Mouse (Mus musculus) kidney, postnatal 0 days (tissue): ENCODE results near the gene Flrt1. TPM values are rescaled to one million over a fixed set of nuclear protein-coding genes. Genes with fewer than 3 reads are reported as not detected.
A peak's percentile ranks its signal among the peaks of the same experiment; 100 is the strongest.

Experiments
- ATAC-seq: fragments of 200-750 bp; cut with Nextera tagmentation; replicated peaks from 2 replicates; pipeline ENCODE4 v1.8.0; 2017; ENCODE audit warnings: low read depth, moderate number of reproducible peaks, moderate TSS enrichment, moderate library complexity; ENCODE audit not compliant: low FRiP score
- DNase-seq: peaks from one replicate; pipeline ENCODE4 v3.0.0-alpha.2; 2016; ENCODE audit warnings: low spot score
- H3K27ac ChIP-seq: fragments of 300-500 bp; sonication (generic); 2 replicates; pipeline ENCODE4 v1.5.1; 2014; ENCODE audit warnings: mild to moderate bottlenecking
- H3K27me3 ChIP-seq: fragments of 300-500 bp; sonication (generic); 2 replicates; pipeline ENCODE4 v1.6.1; 2014; ENCODE audit warnings: low read length, mixed read lengths; ENCODE audit not compliant: insufficient read depth
- H3K36me3 ChIP-seq: fragments of 300-500 bp; sonication (generic); 2 replicates; pipeline ENCODE4 v1.6.1; 2014; ENCODE audit warnings: low read length, mixed read lengths; ENCODE audit not compliant: insufficient read depth
- H3K4me1 ChIP-seq: fragments of 300-500 bp; sonication (generic); replicated peaks from 2 replicates; pipeline ENCODE4 v1.6.1; 2014; ENCODE audit warnings: antibody characterized with exemption, low read length, mixed read lengths; ENCODE audit not compliant: insufficient read depth
- H3K4me2 ChIP-seq: fragments of 300-500 bp; sonication (generic); 2 replicates; pipeline ENCODE4 v1.6.1; 2014; ENCODE audit warnings: mild to moderate bottlenecking, low read length, moderate library complexity, mixed read lengths
- H3K4me3 ChIP-seq: fragments of 300-500 bp; sonication (generic); replicated peaks from 2 replicates; pipeline ENCODE4 v1.5.1; 2014; ENCODE audit warnings: low read depth, low read length
- H3K9ac ChIP-seq: fragments of 300-500 bp; sonication (generic); 2 replicates; pipeline ENCODE4 v1.6.1; 2014; ENCODE audit warnings: low read depth, low read length
- H3K9me3 ChIP-seq: fragments of 300-500 bp; sonication (generic); replicated peaks from 2 replicates; pipeline ENCODE4 v1.6.1; 2016; ENCODE audit warnings: low read length, inconsistent platforms, mixed read lengths
- CTCF ChIP-seq: IDR thresholded peaks from 2 replicates; pipeline ENCODE4 v1.5.1; 2016; ENCODE audit warnings: antibody characterized with exemption, low read depth, mild to moderate bottlenecking, moderate library complexity
- whole genome bisulfite sequencing: fragments of 180-500 bp; shearing (Covaris S2); extraction: QIAGEN DNeasy Blood & Tissue Kit; methylation state at CpG from one replicate; pipeline ENCODE4 v1.1.7; 2014; 5-methylcytosine and 5-hydroxymethylcytosine counted together
- polyA plus RNA-seq: library from polyadenylated mRNA; unstranded; fragments of >200 nt; fragmentation: Nextera tagmentation; extraction: Ambion mirVana; gene quantifications from 2 replicates; pipeline ENCODE4 v1.2.1, GENCODE M21; 2015

Flrt1 gene
- polyA plus RNA-seq, 1 experiment from 2014 or later: 4.8 TPM

- Histone ChIP-seq H3K27me3 (no peaks in the 10 kb centered on the region), H3K9ac (no peak overlapping the region), H3K4me3 (no peak overlapping the region), H3K9me3 (no peaks in the 10 kb centered on the region), H3K4me2 (no peak overlapping the region), H3K36me3 (no peaks in the 10 kb centered on the region), H3K4me1 (0 out of 2 replicates have a peak, but pooled peaks cover 14% of the 10 kb centered on the region), H3K27ac (no peak overlapping the region)
- 73% methylated on average over 5 of the region's 5 CpGs for WGBS
- no peak for DNase-seq
- ATAC-seq: no peak
- no peak for TF ChIP-seq CTCF
These were observed 16.5 kb downstream of the Flrt1 start for GRCm38 (mm10) chr19:7089050-7089449.

- Histone ChIP-seq H3K36me3 (no peaks in the 10 kb centered on the region), H3K27me3 (no peaks in the 10 kb centered on the region), H3K9me3 (no peaks in the 10 kb centered on the region), H3K4me1 (0 out of 2 replicates have a peak, but pooled peaks cover 14% of the 10 kb centered on the region), H3K4me3 (no peak overlapping the region), H3K9ac (no peak overlapping the region), H3K4me2 (no peak overlapping the region), H3K27ac (no peak overlapping the region)
- 30% methylated on average over 9 of the region's 9 CpGs for WGBS
- TF ChIP-seq CTCF: no peak
- DNase-seq: no peak
- no peak for ATAC-seq
These were observed 17.0 kb downstream of the Flrt1 start for GRCm38 (mm10) chr19:7088558-7088957.

DNA sequence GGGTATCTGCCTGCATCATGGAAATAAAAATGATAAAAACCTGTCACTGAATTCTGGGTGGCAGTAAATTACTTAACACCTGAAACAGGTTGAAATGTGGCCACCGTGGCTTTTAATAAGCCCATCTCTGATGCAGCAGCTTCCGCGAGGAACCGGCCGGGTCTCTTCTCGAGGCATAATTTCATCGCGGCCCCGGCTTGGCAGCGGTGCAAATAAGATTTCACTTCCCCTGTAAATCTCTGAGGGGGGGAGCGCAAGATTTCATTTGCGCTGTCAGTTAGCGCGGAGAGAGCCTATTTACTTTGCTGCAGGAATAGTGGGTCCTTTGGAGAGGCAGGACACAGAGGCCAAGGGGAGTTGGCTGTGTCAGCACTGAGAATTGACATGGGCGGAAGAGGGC is 20.8 kb downstream of the Flrt1 start:
- H3K9ac ChIP-seq: no peak overlapping the region
- H3K4me2 ChIP-seq: no peak overlapping the region
- no peaks in the 10 kb centered on the region for H3K27me3 ChIP-seq
- H3K9me3 ChIP-seq: no peaks in the 10 kb centered on the region
- no peak for DNase-seq
- 0 out of 2 replicates have a peak, but pooled peaks cover 4% of the 10 kb centered on the region for H3K4me1 ChIP-seq
- no peak for ATAC-seq
- H3K4me3 ChIP-seq: no peak overlapping the region
- H3K36me3 ChIP-seq: no peaks in the 10 kb centered on the region
- no peak overlapping the region for H3K27ac ChIP-seq
- no peak for TF ChIP-seq CTCF
- 23% methylated on average over 15 of the region's 15 CpGs for WGBS

GRCm38 (mm10) chr19:7083035-7083794 is 22.3 kb downstream of the Flrt1 start:
- 0 out of 2 replicates have a peak, but pooled peaks cover 4% of the 10 kb centered on the region for H3K4me1 ChIP-seq
- TF ChIP-seq CTCF: no peak
- no peak overlapping the region for H3K9ac ChIP-seq
- no peaks in the 10 kb centered on the region for H3K36me3 ChIP-seq
- no peak for ATAC-seq
- DNase-seq: no peak
- H3K27ac ChIP-seq: no peak overlapping the region
- no peaks in the 10 kb centered on the region for H3K27me3 ChIP-seq
- 63% methylated on average over 14 of the region's 14 CpGs for WGBS
- no peak overlapping the region for H3K4me3 ChIP-seq
- no peak overlapping the region for H3K4me2 ChIP-seq
- no peaks in the 10 kb centered on the region for H3K9me3 ChIP-seq

GRCm38 (mm10) chr19:7081516-7082266 is 23.8 kb downstream of the Flrt1 start:
- H3K27me3 ChIP-seq: no peaks in the 10 kb centered on the region
- TF ChIP-seq CTCF: no peak
- 34% methylated on average over 7 of the region's 7 CpGs for WGBS
- no peak overlapping the region for H3K9ac ChIP-seq
- H3K36me3 ChIP-seq: no peaks in the 10 kb centered on the region
- no peak overlapping the region for H3K27ac ChIP-seq
- ATAC-seq (peak; percentile 51; the same call in 1 of the 2 replicates), DNase-seq (peak; percentile 73)
- no peak overlapping the region for H3K4me3 ChIP-seq
- H3K4me2 ChIP-seq: no peak overlapping the region
- H3K4me1 ChIP-seq: 0 out of 2 replicates have a peak, but pooled peaks cover 4% of the 10 kb centered on the region
- no peaks in the 10 kb centered on the region for H3K9me3 ChIP-seq

DNA sequence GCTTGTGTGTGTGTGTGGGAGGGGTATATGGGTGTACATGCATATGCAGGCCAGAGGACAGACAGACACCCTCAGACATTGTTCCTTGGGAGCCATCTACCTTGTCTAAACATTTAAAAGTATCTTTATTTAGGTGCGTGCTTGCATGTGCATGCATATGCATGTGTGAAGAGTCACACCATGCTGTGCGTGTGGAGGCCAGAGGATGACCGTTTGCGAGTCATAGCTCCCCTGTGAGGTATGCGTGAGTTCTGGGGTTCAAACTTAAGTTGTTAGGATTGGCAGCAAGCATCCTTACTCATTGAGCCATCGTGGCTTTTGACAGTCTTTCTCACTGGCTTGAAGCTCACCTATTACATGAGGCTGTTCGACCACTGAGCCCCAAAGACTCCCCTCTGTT is 27.3 kb downstream of the Flrt1 start:
- H3K27ac ChIP-seq: no peak overlapping the region
- H3K27me3 ChIP-seq: no peaks in the 10 kb centered on the region
- DNase-seq (no peak), ATAC-seq (no peak)
- peaks cover 1% of the 10 kb centered on the region; the same call in 1 of the 2 replicates for H3K4me1 ChIP-seq
- H3K4me3 ChIP-seq: no peak overlapping the region
- WGBS: 90% methylated on average over 7 of the region's 7 CpGs
- no peak overlapping the region for H3K4me2 ChIP-seq
- H3K9ac ChIP-seq: no peak overlapping the region
- no peaks in the 10 kb centered on the region for H3K9me3 ChIP-seq
- no peaks in the 10 kb centered on the region for H3K36me3 ChIP-seq
- no peak for TF ChIP-seq CTCF
